Mouse (Mus musculus) c-Kit-positive CD71-positive TER-119-positive erythroid progenitor cells, embryonic 14.5 days (primary cell): ENCODE measurements around the gene Mthfd1l.

Experiments
- DNase-seq: peaks from one replicate; pipeline ENCODE4 v3.0.0-alpha.2; 2013; ENCODE audit warnings: low spot score

Mthfd1l gene

GRCm38 (mm10) chr10:3978326-3978725, 5.4 kb downstream of the Mthfd1l start:
- no peak for DNase-seq

DNA sequence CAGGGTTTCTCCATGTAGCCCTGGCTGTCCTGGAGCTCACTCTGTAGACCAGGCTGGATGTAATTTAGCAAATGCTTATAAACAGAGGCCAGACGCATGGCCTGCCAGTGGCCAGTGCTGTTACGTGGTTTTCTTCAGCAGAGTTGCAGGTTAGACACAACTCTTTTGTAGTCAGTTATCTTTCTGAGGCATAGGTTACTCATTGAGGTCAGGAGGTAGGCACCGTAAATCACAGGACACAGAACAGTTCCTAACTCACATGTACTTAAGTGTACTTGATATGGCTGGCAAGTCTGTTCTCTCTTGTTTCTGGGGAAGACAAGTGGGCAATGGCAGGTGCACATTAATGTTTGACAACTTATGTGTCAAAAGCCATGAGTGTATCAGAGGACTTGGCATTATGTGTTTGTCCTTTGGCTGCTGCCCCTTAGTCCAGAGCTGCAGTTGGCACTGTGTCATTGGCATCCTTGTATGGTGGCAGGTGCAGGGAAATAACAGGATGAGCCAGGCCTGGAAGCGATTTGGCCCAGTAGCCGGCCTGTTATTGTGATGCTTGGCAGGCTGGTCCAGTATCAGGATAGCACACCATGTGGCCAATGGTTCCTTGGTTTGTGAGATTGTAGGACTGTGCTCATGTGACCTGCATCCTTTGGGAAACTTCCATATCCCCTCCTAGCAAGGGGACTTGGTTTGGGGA, 6.0 kb downstream of the Mthfd1l start:
- DNase-seq = no peak

- no peak for DNase-seq
Measured at GRCm38 (mm10) chr10:3980231-3980630, 7.3 kb downstream of the Mthfd1l start.

DNA sequence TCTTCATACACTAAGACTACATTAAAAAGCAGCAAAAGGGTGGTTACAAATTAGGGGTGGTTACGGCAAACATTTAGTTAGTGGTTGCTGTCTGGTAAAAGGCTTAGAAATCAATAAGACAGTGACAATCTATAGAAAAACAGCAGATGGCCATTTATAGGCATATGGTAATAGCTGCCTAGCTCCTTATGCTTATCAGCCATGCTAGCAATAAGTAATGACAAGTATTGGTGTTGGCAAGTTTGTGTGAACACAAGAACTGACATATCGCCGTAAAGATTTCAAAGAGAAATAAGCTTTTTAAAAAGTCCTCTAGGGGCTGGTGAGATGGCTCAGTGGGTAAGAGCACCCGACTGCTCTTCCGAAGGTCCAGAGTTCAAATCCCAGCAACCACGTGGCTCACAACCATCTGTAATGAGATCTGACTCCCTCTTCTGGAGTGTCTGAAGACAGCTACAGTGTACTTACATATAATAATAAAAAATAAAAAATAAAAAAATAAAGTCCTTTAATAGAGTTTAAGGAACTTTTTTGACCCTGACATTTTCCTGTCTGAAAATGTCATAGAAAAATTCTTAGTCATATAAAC, 17.5 kb downstream of the Mthfd1l start:
- DNase-seq = no peak

DNA sequence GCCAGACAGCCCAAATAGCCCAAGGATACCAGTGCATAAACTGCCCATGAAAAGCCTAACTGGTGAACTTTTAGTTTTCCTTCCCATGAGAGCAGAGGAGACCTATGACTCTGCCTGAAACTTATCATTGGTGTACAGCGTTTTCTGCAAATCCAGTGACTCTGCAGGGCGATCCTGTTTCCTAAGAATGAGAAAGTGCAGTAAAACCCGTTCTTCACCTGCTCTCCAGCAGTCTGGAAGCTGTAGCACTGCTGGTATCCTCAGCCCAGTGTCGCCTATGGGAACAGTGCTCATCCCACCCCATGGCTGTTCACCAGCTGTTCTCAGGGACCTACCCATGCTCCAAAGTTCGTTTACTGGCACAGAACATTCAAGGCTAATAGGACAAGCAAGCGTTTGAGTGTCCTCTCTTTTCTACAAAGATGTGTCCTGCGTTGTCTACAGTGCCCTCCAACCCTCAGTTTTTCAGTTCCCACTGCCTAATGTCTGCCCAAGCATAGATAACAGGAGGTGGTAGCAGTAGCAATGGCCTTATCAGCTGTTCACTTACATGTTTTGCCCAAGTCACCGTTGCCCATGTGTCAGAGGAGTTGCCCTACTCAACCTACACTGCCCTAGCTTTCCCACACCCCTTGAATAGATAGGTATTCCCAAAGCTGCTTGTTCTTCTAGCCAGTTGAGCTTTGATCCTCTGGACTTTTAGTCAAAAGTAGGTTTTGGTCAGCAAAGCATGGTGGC, 20.6 kb downstream of the Mthfd1l start:
- peak; percentile 70 for DNase-seq

GRCm38 (mm10) chr10:3995277-3995676, 22.4 kb downstream of the Mthfd1l start:
- peak; percentile 44 for DNase-seq

- peak; percentile 69 for DNase-seq
Measured at GRCm38 (mm10) chr10:3996170-3996876, 23.4 kb downstream of the Mthfd1l start.

- no peak for DNase-seq
Measured at GRCm38 (mm10) chr10:3997851-3998426, 25.0 kb downstream of the Mthfd1l start.

GRCm38 (mm10) chr10:4002711-4003110, 29.8 kb downstream of the Mthfd1l start:
- no peak for DNase-seq

DNA sequence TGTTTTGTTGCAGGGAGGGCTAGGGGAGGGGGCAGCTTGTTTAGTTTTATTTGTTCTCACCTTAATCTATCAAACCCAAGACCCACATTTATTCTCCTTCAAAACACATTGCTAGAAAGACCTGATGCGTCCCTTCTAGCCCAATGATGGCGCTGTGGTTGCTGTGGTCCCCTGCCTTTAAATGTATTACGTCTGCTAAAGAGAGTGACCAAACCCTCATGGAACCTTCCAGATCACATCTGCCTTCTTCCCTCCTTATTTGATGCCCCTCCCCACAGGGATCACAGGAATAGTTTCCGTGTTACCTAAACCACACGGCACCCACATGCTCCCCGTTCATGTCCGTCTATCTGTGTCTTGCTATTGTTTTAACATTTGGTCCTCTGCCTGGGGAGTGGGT, 32.3 kb downstream of the Mthfd1l start:
- DNase-seq = no peak

DNA sequence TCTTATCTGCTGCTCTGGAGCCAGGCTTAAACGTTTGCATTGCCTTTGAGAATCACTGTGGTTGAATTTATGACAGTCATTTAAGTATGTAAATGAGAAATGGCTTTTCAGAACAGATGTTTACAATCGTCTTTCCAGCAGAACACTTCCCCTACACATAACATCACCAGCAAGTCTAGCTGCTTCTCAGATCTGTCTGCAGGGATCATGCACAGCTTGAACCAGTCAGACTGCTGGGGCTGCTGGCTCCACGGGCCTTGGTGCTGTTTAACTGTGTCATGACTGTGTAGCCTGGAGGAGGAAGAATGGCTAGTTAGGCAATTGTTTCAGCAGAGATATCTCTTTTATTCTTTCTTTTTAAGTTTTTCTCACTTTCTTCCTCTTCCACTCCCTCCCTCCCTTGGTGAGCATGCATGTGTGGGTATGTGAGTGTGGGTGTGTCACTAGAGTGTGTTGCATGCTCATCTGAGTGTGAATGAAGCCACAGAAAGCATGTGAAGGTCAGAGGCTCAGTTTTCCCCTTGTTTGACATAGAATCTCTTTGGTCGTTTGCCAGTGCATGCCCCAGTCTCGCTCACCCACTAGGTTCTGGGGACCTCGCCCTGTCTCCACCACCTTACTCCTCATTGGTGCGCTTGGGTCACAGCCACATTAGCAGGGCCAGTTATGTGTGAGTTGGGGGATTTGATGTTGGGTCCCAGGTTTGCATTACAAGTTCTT, 33.5 kb downstream of the Mthfd1l start:
- DNase-seq = no peak

DNA sequence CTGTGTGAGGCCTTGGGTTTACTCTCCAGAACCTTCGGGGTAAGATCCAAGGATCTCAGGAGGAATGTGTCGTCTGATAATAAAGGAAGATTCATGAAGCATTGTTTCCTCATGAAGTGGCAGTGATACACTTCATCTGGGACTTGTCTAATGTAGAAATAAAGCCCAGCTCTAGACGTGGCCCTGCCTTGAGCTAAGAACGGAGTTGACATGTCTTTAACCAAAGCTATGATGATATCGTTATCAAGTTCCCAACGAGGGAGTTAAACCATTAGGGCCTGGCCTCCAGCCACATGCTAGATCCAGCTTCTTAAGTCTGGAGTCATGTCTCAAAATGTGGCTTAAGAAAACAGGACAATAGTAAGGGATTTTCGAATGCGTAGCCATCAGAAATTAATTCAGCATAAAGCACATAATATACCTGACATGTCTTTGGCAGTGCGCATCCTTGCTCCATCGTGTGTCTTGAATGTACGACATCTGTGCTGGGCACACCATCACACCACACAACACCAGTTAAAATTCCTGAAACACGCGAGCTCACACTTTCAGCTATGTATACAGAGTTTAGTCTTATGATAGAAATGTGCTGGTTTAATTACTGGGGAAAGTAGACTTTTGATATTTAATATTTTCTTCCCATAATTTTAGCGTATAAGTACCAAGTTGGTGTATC, 49.8 kb downstream of the Mthfd1l start:
- no peak for DNase-seq

DNA sequence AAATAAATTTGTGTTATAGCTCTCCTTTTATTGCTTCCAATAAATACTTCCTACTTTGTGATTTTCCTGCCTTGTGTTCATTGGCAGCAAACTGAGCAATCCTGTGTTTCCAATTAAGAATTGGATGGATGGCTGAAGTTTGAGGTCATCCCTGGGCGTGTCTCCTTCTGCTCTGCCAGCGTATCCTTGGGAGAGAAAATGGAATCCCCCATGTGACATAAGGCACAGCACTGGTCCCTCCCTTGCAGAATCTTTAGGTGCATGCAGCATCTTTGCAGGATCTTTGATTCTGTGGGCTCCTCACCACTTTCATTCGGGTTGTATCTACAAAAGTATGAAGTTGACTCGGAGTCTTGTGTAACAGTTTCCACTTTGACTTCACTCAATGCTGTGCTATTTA, 53.7 kb downstream of the Mthfd1l start:
- DNase-seq = no peak

DNA sequence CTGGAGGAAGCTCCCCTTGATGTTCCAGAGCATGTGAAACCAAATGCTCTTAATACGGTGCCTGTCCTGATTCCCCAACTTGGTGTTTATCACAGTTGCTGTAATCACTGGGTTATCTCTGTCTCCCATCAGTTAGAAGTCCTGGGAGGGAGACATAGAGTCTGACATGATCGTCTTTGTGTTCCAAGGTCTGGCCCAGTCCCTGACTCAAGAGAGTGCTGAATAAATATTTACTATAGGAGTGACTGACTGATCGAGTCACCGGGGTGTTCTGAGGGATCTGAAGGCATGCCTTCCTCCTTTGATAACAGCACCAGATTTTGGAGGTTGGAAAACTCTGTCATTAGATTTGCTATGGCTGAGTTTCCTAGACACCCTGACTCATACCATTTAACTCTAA, 54.5 kb downstream of the Mthfd1l start:
- DNase-seq = no peak

GRCm38 (mm10) chr10:4028851-4029442, 56.0 kb downstream of the Mthfd1l start:
- no peak for DNase-seq

- DNase-seq = no peak
Measured at GRCm38 (mm10) chr10:4033761-4034160, 60.8 kb downstream of the Mthfd1l start.

DNA sequence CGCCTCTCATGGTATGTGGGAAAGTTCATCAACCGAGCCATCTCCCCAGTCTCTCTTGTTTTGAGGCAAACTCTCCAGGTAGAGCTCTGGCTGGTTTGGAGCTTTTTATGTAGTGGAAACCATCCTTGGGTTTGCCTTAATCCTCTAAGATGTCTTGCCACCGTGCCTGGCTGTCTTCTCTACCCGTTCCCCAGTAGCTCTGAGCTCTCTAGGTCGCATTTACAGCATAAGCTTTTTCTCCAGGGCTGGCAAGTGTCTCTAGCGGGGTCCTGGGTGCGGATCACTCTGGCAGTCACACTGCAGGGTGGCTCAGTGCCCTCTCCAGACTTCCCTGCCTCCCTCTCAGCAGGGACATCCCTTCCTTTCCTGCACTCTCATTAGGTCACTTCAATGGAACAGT, 63.6 kb downstream of the Mthfd1l start:
- no peak for DNase-seq

- DNase-seq = no peak
Measured at GRCm38 (mm10) chr10:4037066-4037465, 64.1 kb downstream of the Mthfd1l start.

- no peak for DNase-seq
Measured at GRCm38 (mm10) chr10:4038576-4038975, 65.7 kb downstream of the Mthfd1l start.

DNA sequence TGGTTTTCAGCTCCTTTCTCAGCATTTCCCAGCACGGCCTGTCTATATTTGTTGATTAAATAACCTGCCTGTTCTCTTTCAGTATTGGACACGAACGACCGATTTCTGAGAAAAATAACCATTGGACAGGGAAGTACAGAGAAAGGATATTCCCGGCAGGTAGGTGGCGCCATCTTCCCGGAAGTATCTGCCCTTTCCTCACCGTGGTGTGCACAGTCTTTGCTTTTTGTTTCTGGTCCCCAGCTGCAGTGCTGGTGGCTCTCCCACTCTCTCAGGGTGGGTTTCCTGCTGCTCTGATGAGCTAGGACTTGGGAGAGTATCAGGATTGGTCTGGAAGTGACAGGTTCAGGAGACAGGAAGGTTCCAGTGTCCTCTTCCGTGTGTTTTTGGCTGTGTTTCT, 68.8 kb downstream of the Mthfd1l start:
- no peak for DNase-seq

GRCm38 (mm10) chr10:4044421-4044820, 71.5 kb downstream of the Mthfd1l start:
- DNase-seq = no peak
